Mouse (Mus musculus): Measurements from ENCODE around the gene Zfp663.

Zfp663 gene

GRCm38 (mm10) chr2:165368496-165368895, at the start of gene Zfp663:
Gene Zfp663, minus strand, starts transcription at chr2:165368729.
- DNase-seq (ENCODE audit: low spot score), result no peak

GRCm38 (mm10) chr2:165417291-165417690, 48.8 kb upstream of the Zfp663 start:
- no peak for DNase-seq (ENCODE audit: low spot score)

GRCm38 (mm10) chr2:165415795-165416194, 47.3 kb upstream of the Zfp663 start:
- DNase-seq (ENCODE audit: low spot score), result no peak

GRCm38 (mm10) chr2:165415141-165415721, 46.7 kb upstream of the Zfp663 start:
- no peak for DNase-seq (ENCODE audit: low spot score)

GRCm38 (mm10) chr2:165414321-165414720, 45.8 kb upstream of the Zfp663 start:
- DNase-seq (ENCODE audit: low spot score), result no peak

- DNase-seq (ENCODE audit: low spot score), result no peak
These were observed 45.4 kb upstream of the Zfp663 start for GRCm38 (mm10) chr2:165413884-165414283.

- DNase-seq (ENCODE audit: low spot score), result peak; percentile 61
These were observed 39.3 kb upstream of the Zfp663 start for GRCm38 (mm10) chr2:165407700-165408301.

- peak; percentile 12 for DNase-seq (ENCODE audit: low spot score)
These were observed 36.8 kb upstream of the Zfp663 start for GRCm38 (mm10) chr2:165405351-165405750.

GRCm38 (mm10) chr2:165404951-165405350, 36.4 kb upstream of the Zfp663 start:
- peak; percentile 23 for DNase-seq (ENCODE audit: low spot score)

GRCm38 (mm10) chr2:165398164-165398785, 29.7 kb upstream of the Zfp663 start:
- DNase-seq (ENCODE audit: low spot score), result no peak

- DNase-seq (ENCODE audit: low spot score), result peak; percentile 31
These were observed 29.1 kb upstream of the Zfp663 start for GRCm38 (mm10) chr2:165397502-165398163.

GRCm38 (mm10) chr2:165396831-165397501, 28.4 kb upstream of the Zfp663 start:
- no peak for DNase-seq (ENCODE audit: low spot score)

- DNase-seq (ENCODE audit: low spot score), result no peak
These were observed 23.6 kb upstream of the Zfp663 start for GRCm38 (mm10) chr2:165392156-165392555.

- DNase-seq (ENCODE audit: low spot score), result peak; percentile 46
These were observed 23.0 kb upstream of the Zfp663 start for GRCm38 (mm10) chr2:165391561-165391960.

- no peak for DNase-seq (ENCODE audit: low spot score)
These were observed 20.9 kb upstream of the Zfp663 start for GRCm38 (mm10) chr2:165389299-165389952.

- peak; percentile 94 for DNase-seq (ENCODE audit: low spot score)
These were observed 19.4 kb upstream of the Zfp663 start, which contains the start of gene Zfp334 for GRCm38 (mm10) chr2:165387844-165388495. Gene Zfp334, minus strand, starts transcription at chr2:165388259.

GRCm38 (mm10) chr2:165387370-165387769, 18.8 kb upstream of the Zfp663 start:
- DNase-seq (ENCODE audit: low spot score), result no peak

GRCm38 (mm10) chr2:165380050-165380449, 11.5 kb upstream of the Zfp663 start:
- no peak for DNase-seq (ENCODE audit: low spot score)

GRCm38 (mm10) chr2:165376001-165376400, 7.5 kb upstream of the Zfp663 start:
- DNase-seq (ENCODE audit: low spot score), result no peak

- no peak for DNase-seq (ENCODE audit: low spot score)
These were observed 6.9 kb upstream of the Zfp663 start for GRCm38 (mm10) chr2:165375478-165375877.

GRCm38 (mm10) chr2:165371066-165371465, 2.5 kb upstream of the Zfp663 start:
- DNase-seq (ENCODE audit: low spot score), result no peak
